ENCODE assay signal across 29 mouse cellular contexts in the genomic region with DNA sequence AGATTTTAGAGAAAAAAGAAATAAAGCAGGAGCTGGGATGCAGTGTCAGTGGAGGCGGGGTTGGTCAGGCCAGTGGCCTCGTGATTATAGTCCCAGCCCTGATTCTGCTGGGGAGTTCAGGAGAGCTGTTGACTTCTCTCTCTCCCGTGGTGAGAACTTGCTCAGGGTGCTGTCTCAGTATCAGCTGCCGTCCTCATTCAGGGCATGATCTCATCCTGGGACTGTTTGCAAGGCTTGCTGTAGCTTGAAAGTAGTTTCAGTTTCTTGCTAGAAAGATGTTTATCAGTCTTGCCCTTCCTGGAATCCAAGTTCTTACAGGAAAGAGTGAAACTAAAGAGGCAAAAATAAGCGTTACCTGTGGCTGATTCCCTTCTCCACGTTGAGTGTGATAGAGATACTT. TPM values are rescaled to one million over a fixed set of nuclear protein-coding genes. Genes with fewer than 3 reads are reported as not detected.
DNase-seq lines count a peak whose midpoint lies in the region; ATAC-seq and TF ChIP-seq lines count a peak whose summit lies in the region.
"Had no signal": no experiment of that assay in that cellular context is flagged by ENCODE, and none has a peak within 500 bp of the region (broad histone marks: within the 10 kb centered on the region; RNA-seq: fewer than 3 reads in every experiment).

No protein-coding gene starts in this region.

- no peaks in the 10 kb centered on the region for H3K27me3 ChIP-seq in intestine, postnatal 0 days (replicated peaks; ENCODE audit: control insufficient read depth, insufficient read depth, low read length)
- H3K27me3 ChIP-seq: heart, embryonic 15.5 days; limb, embryonic 15.5 days had no signal

- WGBS in intestine, postnatal 0 days: 25% methylated on average over 6 of the region's 6 CpGs

- DNase-seq in 3134 (ENCODE audit: extremely low read depth, insufficient read length, low spot score): peak; percentile 20
- DNase-seq in 416B (ENCODE audit: low read depth): peak; percentile 18
- no peak for DNase-seq in embryo, embryonic 10.5 days (ENCODE audit: low spot score)
- DNase-seq in lung, postnatal 14 days: no peak
- DNase-seq: adrenal gland, postnatal 10 days; cerebellum, adult 9-11 months; forebrain, postnatal 0 days; gastrocnemius, postnatal 36 days; heart, adult 2 months; heart, postnatal 4 days; kidney, adult 11 months; layer of hippocampus, adult 9-11 months; lung, embryonic 14.5 days; lung, postnatal 4 days had no signal

- TF ChIP-seq CTCF in bone marrow macrophage, adult 2 months (IDR thresholded peaks at IDR 0.05; ENCODE audit: low read depth, low read length): no peak
- no peak for TF ChIP-seq CTCF in intestine, postnatal 0 days (IDR thresholded peaks at IDR 0.05; ENCODE audit: low read depth)

- peak overlapping the region; percentile 3; the same call in 1 of the 2 replicates for H3K4me3 ChIP-seq in bone marrow macrophage, adult 2 months (ENCODE audit: insufficient read depth, low read length)
- H3K4me3 ChIP-seq in intestine, postnatal 0 days (ENCODE audit: low read depth, low read length): no peak overlapping the region
- H3K4me3 ChIP-seq: embryonic facial prominence, embryonic 10.5 days; heart, adult 2 months; heart, embryonic 15.5 days; left cerebral cortex, adult 2 months; limb, embryonic 15.5 days had no signal

- H3K27ac ChIP-seq in bone marrow macrophage, adult 2 months (ENCODE audit: insufficient read depth, low read depth, low read length): no peak overlapping the region
- H3K27ac ChIP-seq in intestine, postnatal 0 days (ENCODE audit: low read depth, low read length): no peak overlapping the region
- H3K27ac ChIP-seq: embryonic facial prominence, embryonic 10.5 days; heart, adult 2 months; heart, embryonic 15.5 days; hindbrain, embryonic 14.5 days; kidney, postnatal 0 days; left cerebral cortex, adult 2 months; limb, embryonic 15.5 days; liver, embryonic 14.5 days had no signal

- peak overlapping the region; percentile 40 for H3K4me2 ChIP-seq in intestine, postnatal 0 days (replicated peaks; ENCODE audit: low read depth)
- H3K4me2 ChIP-seq: heart, embryonic 15.5 days; hindbrain, embryonic 14.5 days; limb, embryonic 15.5 days; lung, embryonic 14.5 days; midbrain, embryonic 11.5 days had no signal

- ATAC-seq in intestine, postnatal 0 days: peak; percentile 87
- no peak for ATAC-seq in CD4-positive, CD25-positive, alpha-beta regulatory T cell, adult 4 months
- ATAC-seq: activated CD4-positive, CD25-positive, alpha-beta regulatory T cell, adult 4 months; forebrain, postnatal 0 days had no signal

- TF ChIP-seq POLR2A in bone marrow macrophage, adult 2 months (IDR thresholded peaks at IDR 0.05; ENCODE audit: borderline replicate concordance, low read depth, low read length): no peak

- H3K4me1 ChIP-seq in bone marrow macrophage, adult 2 months (ENCODE audit: control insufficient read depth, insufficient read depth, low read length): no peaks in the 10 kb centered on the region
- no peaks in the 10 kb centered on the region for H3K4me1 ChIP-seq in intestine, postnatal 0 days (replicated peaks; ENCODE audit: control insufficient read depth, insufficient read depth, low read length)
- H3K4me1 ChIP-seq: embryonic facial prominence, embryonic 10.5 days; heart, embryonic 15.5 days; limb, embryonic 15.5 days had no signal

- H3K36me3 ChIP-seq in intestine, postnatal 0 days (ENCODE audit: control insufficient read depth, insufficient read depth): no peaks in the 10 kb centered on the region
- H3K36me3 ChIP-seq: embryonic facial prominence, embryonic 10.5 days; heart, embryonic 15.5 days; limb, embryonic 15.5 days had no signal

- H3K9ac ChIP-seq in intestine, postnatal 0 days (ENCODE audit: low read depth, low read length): no peak overlapping the region
- H3K9ac ChIP-seq: forebrain, postnatal 0 days; heart, embryonic 15.5 days; hindbrain, embryonic 14.5 days; limb, embryonic 15.5 days; liver, embryonic 14.5 days; lung, embryonic 14.5 days had no signal

- no peaks in the 10 kb centered on the region for H3K9me3 ChIP-seq in intestine, postnatal 0 days (ENCODE audit: control insufficient read depth)
- H3K9me3 ChIP-seq: embryonic facial prominence, embryonic 10.5 days; heart, embryonic 15.5 days; limb, embryonic 15.5 days had no signal

RNA-seq across cellular contexts. Expression of gene Ubd, which starts 8.2 kb away (rescaled TPM):
- polyA plus RNA-seq in bone marrow macrophage, adult 2 months (2012; ENCODE audit: insufficient read depth, insufficient read length, missing spikeins): not detected in 2 replicates
- polyA plus RNA-seq in intestine, postnatal 0 days (2015; fragmentation: Nextera tagmentation; extraction: Ambion mirVana): 5.2 and 5.3 TPM in 2 replicates
- under 1 TPM in 1 of 2 experiments, not detected in 1; 0.70 TPM for polyA plus RNA-seq in CD4-positive, CD25-positive, alpha-beta regulatory T cell, adult 4 months (2017; shearing (Covaris generic))
- polyA plus RNA-seq: embryonic facial prominence, embryonic 10.5 days; forebrain, postnatal 0 days; hindbrain, embryonic 14.5 days; kidney, postnatal 0 days; limb, embryonic 15.5 days; liver, embryonic 14.5 days; lung, embryonic 14.5 days; midbrain, embryonic 11.5 days; midbrain, postnatal 0 days had no signal

RNA-seq across cellular contexts. Expression of gene Olfr94, which starts 15.3 kb away (rescaled TPM):
- not detected in 2 replicates for polyA plus RNA-seq in bone marrow macrophage, adult 2 months (2012; ENCODE audit: insufficient read depth, insufficient read length, missing spikeins)
- not detected in 2 replicates for polyA plus RNA-seq in intestine, postnatal 0 days (2015; fragmentation: Nextera tagmentation; extraction: Ambion mirVana)
- polyA plus RNA-seq in CD4-positive, CD25-positive, alpha-beta regulatory T cell, adult 4 months (2017; shearing (Covaris generic)): not detected
- polyA plus RNA-seq: activated CD4-positive, CD25-positive, alpha-beta regulatory T cell, adult 4 months; embryonic facial prominence, embryonic 10.5 days; forebrain, postnatal 0 days; heart, adult 2 months; heart, embryonic 15.5 days; hindbrain, embryonic 14.5 days; kidney, postnatal 0 days; large intestine, adult 2 months; liver, embryonic 14.5 days; lung, embryonic 14.5 days; midbrain, embryonic 11.5 days; midbrain, postnatal 0 days; thymus, postnatal 0 days had no signal

RNA-seq across cellular contexts. Expression of gene Olfr93, which starts 24.2 kb away (rescaled TPM):
- polyA plus RNA-seq in bone marrow macrophage, adult 2 months (2012; ENCODE audit: insufficient read depth, insufficient read length, missing spikeins): not detected in 2 replicates
- polyA plus RNA-seq in intestine, postnatal 0 days (2015; fragmentation: Nextera tagmentation; extraction: Ambion mirVana): not detected in 2 replicates
- not detected for polyA plus RNA-seq in CD4-positive, CD25-positive, alpha-beta regulatory T cell, adult 4 months (2017; shearing (Covaris generic))
- polyA plus RNA-seq: activated CD4-positive, CD25-positive, alpha-beta regulatory T cell, adult 4 months; embryonic facial prominence, embryonic 10.5 days; forebrain, postnatal 0 days; heart, adult 2 months; heart, embryonic 15.5 days; hindbrain, embryonic 14.5 days; kidney, postnatal 0 days; large intestine, adult 2 months; limb, embryonic 15.5 days; liver, embryonic 14.5 days; lung, embryonic 14.5 days; midbrain, embryonic 11.5 days; midbrain, postnatal 0 days; thymus, postnatal 0 days had no signal

RNA-seq across cellular contexts. Expression of gene Olfr95, which starts 27.4 kb away (rescaled TPM):
- polyA plus RNA-seq in bone marrow macrophage, adult 2 months (2012; ENCODE audit: insufficient read depth, insufficient read length, missing spikeins): not detected in 2 replicates
- not detected in 2 replicates for polyA plus RNA-seq in intestine, postnatal 0 days (2015; fragmentation: Nextera tagmentation; extraction: Ambion mirVana)
- not detected for polyA plus RNA-seq in CD4-positive, CD25-positive, alpha-beta regulatory T cell, adult 4 months (2017; shearing (Covaris generic))
- polyA plus RNA-seq: activated CD4-positive, CD25-positive, alpha-beta regulatory T cell, adult 4 months; embryonic facial prominence, embryonic 10.5 days; forebrain, postnatal 0 days; heart, adult 2 months; heart, embryonic 15.5 days; hindbrain, embryonic 14.5 days; kidney, postnatal 0 days; large intestine, adult 2 months; limb, embryonic 15.5 days; liver, embryonic 14.5 days; lung, embryonic 14.5 days; midbrain, embryonic 11.5 days; thymus, postnatal 0 days had no signal

RNA-seq across cellular contexts. Expression of gene Olfr96, which starts 34.5 kb away (rescaled TPM):
- not detected in 2 replicates for polyA plus RNA-seq in bone marrow macrophage, adult 2 months (2012; ENCODE audit: insufficient read depth, insufficient read length, missing spikeins)
- polyA plus RNA-seq in intestine, postnatal 0 days (2015; fragmentation: Nextera tagmentation; extraction: Ambion mirVana): not detected in 2 replicates
- polyA plus RNA-seq in CD4-positive, CD25-positive, alpha-beta regulatory T cell, adult 4 months (2017; shearing (Covaris generic)): not detected
- polyA plus RNA-seq: activated CD4-positive, CD25-positive, alpha-beta regulatory T cell, adult 4 months; embryonic facial prominence, embryonic 10.5 days; forebrain, postnatal 0 days; heart, adult 2 months; heart, embryonic 15.5 days; hindbrain, embryonic 14.5 days; kidney, postnatal 0 days; large intestine, adult 2 months; limb, embryonic 15.5 days; liver, embryonic 14.5 days; lung, embryonic 14.5 days; midbrain, embryonic 11.5 days; midbrain, postnatal 0 days; thymus, postnatal 0 days had no signal

Comparison
In these comparisons a context has a peak if more than half of its experiments do, and no peak if none do; other contexts are left out.
1. DNase-seq: peak in 3134 (single experiment) and 416B (single experiment); none in embryo, embryonic 10.5 days (single experiment) and lung, postnatal 14 days (single experiment).